Mouse (Mus musculus) right cerebral cortex, adult 18-20 months (tissue): ENCODE results near the gene Prn.
A peak's percentile ranks its signal among the peaks of the same experiment; 100 is the strongest.

ENCODE experiments used
- DNase-seq: peaks from one replicate; pipeline ENCODE4 v3.0.0; 2022; ENCODE audit warnings: mixed read lengths

Gene Prn

DNA sequence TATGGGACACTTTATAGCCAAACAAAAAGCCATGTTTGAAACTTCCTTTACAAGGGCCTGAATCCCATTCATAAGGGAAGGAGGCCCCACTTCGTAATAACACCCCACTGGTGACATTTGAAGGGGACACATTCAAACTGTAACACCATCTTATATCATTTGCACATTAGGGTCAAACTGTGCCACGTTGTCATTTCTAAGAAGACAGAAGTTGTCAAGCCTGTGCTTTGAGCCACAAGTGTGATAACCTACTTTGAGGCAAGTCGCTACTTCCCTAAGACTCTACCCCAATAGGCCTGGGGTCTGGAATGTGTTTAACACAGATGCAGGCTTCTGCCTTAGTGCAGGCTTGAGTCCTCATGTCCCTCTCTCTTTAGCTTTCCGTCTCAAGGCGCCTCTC lies 2.4 kb upstream of the Prn start:
- no peak for DNase-seq

DNA sequence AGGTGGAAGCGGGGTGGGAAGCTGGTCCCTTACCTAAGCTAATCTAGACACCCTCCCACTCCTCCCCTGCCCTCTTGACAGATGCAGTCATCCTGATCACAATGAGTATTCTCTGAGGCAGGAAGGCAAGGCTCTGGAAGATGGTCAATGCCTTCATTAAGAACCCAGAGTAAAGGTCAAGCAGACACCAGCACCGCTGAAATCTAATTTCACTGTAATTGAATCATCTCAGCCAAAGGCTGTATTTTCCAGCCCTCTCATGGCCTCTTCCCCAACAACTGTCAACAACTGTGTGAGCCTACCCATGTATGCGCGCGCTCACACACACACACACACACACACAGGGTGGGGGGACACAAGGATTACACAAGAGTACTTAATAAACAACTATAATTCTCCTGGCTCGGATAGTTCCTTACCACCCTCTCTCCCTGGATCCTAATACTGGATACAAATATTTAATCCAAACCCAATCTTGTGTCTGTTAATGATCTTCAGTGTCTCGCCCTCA lies 1.4 kb upstream of the Prn start:
- DNase-seq: no peak

DNA sequence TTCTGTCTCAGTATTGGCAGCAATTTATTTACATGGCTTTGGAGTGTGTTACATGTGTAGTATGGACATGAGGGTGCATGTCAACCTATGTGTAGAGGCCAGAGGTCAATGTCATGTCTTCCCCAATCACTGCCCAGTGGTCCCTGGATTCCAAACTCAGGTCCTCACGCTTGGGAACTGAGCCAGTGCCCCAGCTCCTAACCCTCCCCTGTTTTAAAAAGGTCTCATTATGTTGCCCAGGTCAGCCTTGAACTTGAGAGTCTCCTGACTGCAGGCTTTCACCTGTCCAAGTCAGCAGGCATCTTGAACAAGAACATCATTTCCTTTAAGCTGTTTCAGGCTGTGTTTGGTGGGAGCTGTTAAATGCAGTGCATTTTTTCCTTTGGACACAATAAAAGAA lies 851 bp upstream of the Prn start:
- no peak for DNase-seq

DNA sequence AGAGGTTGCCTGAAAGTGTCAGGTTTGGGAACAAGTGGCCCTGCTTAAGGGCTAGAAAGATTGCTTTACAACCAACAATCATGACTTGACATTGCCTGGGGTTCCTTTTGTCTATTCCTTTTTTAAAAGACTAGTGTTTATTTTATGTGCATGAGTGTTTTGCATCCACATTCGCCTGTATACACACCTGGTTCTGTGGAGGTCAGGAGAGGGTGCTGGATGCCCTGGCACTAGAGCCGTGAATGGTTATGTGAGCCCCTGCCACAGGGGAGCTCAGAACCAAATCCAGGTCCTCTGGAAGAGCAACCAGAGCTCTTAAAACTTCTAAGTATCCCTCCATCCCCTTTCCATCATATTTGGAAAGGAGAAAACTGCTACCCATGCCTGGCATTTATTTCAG lies 1.1 kb downstream of the Prn start:
- no peak for DNase-seq

DNA sequence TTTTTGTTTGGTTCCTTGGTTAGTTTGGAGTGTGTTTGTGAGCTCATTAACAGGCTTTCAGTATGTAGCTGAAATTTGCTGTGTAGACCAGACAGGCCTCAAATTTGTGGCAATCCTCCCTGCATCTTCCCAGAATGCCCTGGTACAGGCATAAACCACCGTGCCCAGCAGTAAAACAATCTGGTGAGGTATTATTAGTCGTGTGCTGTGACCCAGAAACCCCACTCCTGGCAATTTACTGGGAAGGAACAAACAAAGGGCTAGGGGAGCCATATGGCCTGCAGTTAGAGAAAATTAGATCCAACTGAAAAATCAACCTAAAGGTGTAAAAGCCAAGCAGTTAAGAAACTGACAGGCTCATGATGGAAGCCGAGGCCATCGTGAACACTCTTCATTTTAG lies 1.6 kb downstream of the Prn start:
- DNase-seq: no peak

DNA sequence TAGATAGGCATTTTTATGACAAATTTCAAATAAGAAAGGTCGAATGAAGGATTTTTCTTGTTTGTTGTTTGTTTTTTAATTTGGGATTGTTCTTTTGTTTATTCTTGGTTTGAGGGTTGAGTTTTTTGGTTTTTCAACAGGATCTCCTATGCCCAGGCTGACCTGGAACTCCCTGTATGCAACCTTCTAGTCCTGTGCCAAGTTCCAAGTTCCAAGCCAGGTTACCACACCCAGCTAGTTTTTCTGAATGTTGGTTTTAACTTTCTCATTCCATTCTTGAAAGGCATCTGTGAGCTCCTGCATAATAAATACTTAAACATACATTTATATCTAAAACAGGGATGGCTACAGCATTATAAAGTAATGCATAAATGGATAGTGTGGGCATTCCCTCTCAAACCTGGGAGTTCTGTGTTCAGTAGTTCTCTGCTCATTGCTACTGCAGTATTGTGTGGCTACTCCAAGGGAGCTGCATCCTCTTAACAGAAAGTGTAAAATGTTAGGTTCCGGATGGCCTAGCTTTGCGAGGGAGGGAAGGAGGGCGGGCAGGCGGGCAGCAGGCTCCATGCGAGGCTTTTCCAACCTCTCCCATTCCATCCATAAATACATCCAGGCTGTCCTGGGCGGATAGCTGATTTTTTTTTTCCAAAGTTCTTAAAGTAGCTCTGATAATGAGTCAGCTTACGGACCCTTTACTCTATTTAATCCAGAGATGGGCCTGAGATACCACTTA lies 2.9 kb downstream of the Prn start:
- DNase-seq: no peak

DNA sequence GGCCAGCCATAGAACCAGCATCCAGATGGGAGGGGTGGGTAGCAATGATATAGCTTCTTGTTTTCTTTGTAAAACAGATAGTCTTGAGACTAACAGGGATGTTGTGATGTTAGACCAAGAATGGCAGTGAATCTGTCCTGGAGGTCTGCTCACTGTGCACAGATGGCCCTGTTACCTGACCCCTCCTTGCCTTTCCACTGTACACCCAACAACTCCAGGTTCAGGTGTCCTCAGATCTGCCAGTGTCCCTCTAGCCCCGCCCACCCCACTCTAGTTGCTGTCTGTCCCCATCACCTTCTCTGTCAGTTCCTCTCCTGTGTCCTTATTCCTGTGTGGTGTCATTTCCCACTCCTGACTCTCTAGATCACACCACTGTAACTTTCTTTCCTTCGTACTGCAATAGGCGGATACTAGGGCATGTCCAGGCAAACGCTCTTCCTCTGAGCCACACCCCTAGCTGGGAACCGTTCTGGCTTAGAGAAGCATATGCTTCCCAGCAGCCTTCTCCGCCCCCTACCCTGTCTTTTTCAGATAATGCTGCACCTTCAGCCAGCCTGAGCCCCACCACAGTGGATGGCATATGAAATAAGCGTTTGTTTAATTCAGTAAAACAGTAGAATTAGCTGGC lies 22.6 kb downstream of the Prn start:
- no peak for DNase-seq

DNA sequence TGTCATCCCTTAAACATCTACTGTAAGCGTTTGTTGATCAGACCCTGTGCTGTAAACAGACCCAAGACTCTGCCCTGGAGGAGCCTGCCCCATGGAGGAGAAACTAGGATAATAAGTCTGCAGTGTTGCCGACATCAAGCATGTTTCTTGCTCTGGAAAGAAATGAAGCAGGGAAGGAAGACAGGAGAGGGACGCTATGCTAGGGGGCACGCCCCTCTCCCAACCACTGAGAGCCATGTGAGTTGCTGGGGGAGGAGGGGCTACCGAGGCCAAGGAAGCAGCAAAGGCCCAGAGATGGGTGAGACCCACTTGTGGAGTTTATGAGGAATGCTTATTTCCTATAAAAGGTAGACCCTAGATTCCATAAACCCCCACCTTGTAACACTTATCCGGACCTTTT lies 23.3 kb downstream of the Prn start:
- DNase-seq: no peak

DNA sequence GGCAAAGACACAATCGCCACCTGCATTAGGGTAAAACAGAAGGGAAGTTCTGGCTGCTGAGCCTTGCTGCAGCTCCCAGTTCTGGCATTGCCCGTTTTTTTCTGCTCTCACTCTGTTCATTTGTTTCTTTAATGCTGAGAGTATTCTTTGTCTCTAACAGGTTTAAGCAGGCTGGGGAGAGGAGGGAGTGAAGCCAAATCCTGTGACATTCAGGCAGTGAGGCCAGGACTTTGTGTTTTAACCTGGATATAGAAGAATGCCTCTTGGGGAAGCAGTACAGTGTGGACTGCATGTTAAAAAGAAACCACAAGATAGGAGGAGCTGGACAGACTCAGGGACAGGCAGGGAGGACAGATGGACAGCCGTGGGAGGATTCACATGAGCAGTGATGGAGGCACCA lies 23.8 kb downstream of the Prn start:
- no peak for DNase-seq

DNA sequence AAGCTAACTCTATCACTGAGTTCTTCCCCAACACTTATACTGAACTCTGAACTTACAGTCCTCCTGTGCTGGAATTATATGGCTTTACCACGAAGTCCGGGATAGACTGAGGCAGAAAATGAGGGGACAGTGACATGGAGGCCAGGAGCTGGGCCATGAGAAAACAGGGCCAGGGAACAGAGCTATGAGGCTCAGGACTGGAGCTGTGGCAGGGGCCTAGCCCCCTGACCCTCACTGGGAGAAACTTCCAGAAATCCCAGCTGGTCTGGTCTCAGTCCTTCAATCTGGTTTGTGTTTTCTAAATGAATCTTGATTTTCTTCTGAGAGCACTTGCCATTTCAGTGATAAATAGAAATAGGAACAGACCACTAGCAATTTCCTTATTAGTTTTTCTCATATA lies 24.5 kb downstream of the Prn start:
- DNase-seq: no peak

DNA sequence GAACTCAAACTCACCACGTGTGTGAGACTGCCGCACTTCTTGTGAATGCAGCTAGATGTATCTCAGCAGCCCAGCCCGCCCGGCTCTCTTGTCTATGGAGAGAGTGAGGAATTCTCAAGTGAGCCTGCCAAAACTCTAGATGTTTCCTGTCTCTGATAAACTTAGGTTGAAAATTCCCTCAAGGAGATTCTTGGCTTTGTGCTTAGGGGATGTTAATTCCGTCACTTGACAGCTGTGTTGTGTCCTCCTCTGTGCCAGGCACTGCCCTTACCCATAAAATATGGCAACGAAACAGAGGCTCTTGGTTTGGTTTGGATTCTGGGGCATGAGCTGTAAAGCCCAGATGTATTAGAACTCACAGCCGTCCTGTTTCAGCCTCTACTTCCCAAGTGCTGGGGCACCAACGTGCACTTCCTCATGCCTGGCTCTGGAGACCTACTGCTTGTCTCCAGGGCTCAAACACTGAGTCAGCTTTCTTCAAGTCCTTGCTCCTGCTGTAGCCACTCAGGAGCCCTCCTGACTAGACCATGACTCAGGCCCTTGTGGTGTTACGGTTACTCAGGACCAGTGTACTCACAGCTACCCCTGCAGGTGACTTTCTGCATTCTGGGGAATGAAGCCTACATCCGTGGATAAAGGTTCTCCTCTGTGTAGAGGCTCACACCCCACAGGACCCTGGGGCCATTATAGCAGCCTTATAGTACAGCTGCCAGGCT lies 25.8 kb downstream of the Prn start:
- peak; percentile 25 for DNase-seq

DNA sequence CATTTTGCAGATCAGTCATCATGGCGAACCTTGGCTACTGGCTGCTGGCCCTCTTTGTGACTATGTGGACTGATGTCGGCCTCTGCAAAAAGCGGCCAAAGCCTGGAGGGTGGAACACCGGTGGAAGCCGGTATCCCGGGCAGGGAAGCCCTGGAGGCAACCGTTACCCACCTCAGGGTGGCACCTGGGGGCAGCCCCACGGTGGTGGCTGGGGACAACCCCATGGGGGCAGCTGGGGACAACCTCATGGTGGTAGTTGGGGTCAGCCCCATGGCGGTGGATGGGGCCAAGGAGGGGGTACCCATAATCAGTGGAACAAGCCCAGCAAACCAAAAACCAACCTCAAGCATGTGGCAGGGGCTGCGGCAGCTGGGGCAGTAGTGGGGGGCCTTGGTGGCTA lies 26.7 kb downstream of the Prn start:
- no peak for DNase-seq

DNA sequence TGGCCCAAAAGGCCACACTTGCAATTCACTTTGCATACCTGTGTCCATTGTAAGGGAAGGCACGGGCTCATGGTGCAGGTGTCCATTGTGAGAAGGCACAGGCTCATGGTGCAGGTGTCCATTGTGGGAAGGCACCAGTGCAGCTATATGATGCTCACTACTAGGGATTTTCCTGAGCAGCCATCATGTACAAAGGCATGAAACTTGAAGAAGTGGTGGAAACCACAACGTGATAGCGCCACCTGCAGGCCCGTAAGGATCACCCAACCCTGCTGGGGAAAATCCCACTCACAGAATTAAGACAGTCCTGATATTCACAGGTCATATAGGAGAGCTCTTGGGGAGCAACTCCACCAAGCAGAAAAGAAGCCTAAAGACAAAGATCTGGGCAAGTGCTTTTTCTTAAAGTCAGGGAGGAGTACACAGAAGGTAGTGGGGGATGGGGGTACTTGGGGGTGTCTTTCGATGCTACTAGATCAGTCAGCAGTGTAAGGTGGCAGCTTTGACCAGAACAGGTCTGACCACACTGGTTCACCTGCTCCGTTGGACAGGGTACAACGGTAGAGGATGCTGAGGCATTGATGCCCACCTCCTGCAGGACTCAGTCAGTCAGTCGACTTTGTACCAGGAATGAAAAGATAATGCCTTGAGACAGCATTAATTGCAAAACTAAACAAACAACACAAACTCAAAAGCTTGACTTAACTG lies 29.8 kb downstream of the Prn start:
- DNase-seq: peak; percentile 60

DNA sequence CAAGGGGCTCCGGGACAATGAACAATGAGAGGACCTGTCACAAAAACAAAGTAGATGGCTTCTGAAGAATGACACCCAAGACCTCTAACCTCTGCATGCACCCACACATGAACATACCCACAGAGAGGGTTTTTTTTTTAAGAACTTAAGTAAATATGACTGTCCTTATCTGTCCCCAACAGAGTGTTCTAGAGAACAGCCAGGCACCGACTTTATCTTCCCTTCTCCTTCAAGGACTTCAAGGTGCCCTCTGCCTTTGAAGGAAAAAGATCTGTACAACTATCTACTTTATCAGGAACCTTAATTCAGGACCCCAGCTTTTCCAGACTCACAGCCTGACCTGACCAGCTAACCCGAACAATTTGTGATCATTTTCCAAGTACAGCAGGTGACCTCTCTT lies 30.7 kb downstream of the Prn start:
- DNase-seq: no peak

DNA sequence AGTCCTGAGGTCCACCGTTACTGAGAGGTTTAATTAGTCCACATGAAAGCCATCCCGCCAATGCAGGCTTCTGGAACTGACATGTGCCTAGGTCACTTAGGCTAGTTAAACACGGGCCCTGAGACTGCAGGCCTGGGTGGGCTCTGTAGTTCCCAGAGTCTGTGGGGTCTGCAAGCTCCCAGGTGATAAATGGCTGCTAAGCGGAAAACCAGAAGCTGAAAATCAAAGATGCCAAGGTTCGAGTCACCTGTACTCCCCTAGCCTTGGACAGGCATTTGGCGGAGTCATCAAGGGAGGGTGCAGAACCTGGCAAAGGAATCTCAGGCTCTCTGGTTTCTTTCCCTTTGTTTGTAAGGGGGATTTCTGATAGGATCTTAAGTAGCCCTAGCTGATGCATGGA lies 31.7 kb downstream of the Prn start:
- no peak for DNase-seq

DNA sequence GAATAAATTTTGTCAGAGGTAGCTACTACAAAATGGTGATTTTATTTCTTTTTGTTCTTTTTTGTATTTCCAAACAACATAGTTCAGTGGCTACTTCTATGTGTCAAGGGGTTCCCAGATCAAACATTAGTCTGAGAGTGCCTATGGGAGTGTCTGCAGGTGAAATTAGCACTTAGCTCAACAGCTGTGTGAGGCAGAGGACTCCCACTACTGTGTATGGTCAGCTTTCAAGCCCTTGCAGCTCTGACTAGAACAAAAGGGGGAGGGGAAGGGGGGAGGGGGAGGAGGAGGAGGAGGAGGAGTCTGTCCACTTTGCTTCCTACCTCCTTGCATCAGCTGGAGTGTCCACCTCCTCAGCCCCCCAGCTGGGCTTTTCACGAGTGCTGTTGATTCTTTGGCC lies 34.6 kb downstream of the Prn start:
- no peak for DNase-seq

DNA sequence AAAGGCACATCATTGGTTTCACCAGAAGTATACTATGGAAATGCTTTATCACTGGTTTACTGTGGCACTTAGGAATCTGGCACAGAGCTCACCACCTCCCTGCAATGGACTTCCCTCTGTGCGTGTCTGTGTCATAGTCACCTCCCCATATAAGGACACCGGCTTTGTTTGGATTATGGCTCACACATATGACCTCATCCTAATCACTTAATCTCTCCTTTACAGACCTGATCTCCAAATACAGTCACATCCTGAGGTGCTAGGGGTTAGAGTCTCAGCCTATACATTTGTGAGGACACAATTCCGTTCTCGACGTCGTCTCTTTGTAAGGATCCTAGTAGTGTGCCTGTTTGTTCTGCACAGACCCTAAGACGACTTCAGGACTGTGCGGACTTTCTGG lies 35.5 kb downstream of the Prn start:
- DNase-seq: no peak

DNA sequence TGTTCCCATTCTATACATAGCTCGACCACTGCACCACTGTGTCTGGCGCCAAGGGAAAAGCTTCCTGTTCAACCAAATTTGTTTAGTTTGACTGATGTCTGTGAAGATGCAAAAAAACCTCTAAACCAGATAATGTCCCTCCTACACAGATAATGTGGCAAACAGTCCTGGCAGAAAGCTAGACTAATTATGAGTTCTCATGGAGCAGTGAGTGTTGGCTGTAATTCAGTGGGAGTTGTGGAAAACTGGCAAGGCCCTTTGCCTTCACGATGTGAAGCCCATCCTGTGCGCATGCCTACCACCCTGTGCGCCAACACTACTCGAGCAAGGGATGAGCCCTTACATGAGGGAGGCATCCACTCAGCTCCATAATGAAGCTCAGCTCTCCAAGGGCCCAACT lies 36.0 kb downstream of the Prn start:
- no peak for DNase-seq

DNA sequence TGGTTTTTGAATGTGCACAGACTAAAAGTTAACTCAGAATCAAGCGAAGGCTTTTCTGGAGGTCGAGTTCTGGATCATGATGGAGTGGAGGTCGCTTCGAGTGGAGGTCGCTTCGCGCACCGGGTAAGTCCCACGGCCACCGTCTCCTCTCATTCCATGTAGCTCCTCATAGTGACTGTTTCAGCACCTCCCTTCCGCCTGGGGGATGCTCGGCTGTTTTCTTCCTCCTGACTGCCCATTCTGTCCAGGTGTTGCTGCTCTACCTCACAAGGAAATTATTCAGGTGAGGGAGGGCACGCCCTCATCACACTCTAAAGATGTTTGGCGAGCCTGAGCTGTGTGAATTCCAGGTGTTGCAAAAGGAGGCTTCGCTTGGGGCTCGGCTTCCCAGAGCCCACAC lies 36.6 kb downstream of the Prn start:
- DNase-seq: no peak

DNA sequence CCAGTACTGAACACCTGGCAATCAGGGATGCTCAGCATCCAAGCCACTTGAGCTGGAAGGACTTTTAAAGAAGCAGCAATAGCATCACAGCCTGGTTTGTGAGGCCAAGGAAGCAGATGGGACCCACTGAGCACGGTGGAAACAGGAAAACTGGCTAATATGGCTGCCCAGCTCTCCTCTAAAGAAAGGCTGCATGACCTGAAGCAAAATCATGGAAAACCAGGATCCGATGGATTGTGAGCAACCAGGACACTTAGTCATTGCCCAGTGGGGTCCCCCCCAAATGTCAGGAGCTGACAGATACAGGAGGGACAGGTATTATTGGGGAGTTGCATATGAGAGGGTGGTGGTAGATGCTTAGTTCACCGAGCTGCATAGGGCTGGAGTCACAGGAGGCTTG lies 38.4 kb downstream of the Prn start:
- no peak for DNase-seq

DNA sequence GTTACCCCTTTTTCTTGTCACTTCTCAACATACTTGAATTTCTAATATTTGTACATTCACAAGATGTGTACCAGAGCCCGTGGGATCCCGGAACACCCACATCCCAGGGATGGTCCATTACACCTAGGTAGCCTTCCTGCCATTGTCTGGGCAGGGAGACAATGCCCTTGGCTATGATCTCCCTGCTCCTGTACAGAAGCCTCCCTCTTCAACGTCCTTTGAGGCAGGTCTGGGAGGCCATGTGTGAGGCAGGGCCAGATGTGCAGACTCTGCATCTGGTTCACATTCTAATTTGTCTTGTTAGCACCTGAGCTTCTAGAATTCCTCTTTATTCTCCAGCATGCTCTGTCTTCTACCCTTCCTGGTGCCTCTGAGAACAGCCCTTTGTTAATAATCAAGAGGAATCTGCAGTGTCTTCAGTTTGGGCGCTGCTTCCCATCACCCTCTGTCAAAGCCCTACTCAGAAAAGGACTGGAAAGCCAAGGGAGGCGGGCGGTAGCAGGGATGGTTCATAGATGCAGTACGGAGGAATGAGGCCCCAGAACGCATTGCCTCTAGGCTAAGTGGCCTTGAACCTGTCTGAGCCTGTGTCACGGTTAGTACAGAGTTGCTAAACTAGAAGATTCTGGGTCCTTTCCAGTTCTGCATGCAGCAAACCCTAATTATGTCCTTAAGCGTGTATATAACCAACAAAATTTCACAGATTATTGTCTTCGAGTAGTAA lies 39.3 kb downstream of the Prn start:
- no peak for DNase-seq

DNA sequence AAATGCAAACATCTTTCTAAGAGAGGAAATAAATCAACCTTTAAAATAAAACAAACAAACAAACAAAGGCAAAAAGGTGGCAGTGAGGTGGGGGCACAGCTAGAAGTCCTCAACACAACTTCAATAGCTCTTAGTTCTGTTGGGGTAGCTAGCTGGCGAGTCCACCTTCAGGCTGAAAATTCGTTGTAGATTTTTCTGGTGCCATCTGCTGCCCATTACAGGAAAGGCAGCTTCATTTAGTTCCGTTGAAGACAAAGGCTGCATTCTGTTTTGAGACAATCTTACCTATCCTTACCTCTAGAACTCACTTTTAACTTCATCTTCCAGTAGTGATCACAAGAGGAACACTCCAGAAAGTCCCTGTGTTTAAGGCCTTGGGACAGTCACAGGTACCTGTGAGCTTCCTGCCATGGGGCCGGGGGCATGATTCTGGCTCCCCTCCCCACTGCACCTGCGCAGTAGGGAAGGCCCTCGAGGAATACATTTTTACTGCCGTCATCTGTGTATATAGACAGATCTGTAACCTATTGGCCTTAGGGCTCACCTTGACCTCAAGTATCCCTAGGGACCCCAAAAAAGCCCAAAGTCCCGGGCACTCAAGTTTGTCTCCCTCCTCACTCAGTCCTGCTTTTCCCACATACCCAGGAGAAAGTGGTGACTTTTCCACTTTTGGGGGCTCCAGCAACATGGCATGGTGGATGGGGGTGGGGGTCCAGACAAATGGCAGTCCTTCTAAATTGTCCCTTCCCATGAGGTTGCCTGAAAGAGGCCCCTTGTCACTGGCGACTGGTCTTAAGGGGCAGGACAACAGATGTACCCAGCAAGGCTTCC lies 40.2 kb downstream of the Prn start:
- DNase-seq: peak; percentile 49
